Mouse (Mus musculus) megakaryocyte-erythroid progenitor cell, adult 5-6 weeks (primary cell): Measurements from ENCODE around the gene Gnpat. TPM values are rescaled to one million over a fixed set of nuclear protein-coding genes. Genes with fewer than 3 reads are reported as not detected.

ENCODE experiments used
- ATAC-seq: replicated peaks from 2 replicates; pipeline ENCODE4 v1.8.0; 2016; ENCODE audit warnings: mild to moderate bottlenecking, inconsistent platforms; ENCODE audit not compliant: severe bottlenecking, poor library complexity, low FRiP score, low TSS enrichment
- total RNA-seq, 2 experiments: library from RNA; stranded (forward) in 1 of 2; stranded (reverse) in 1 of 2; fragments of 200-1000, 215-1000 nt in 1 of 2; fragments of >200 nt in 1 of 2; fragmentation: Nextera tagmentation in 1 of 2; gene quantifications; 2 replicates each; pipeline ENCODE4 v1.2.3; 2014 to 2017

The Gnpat gene
- total RNA-seq, 2 experiments from 2014 or later: 55.6 to 98.2 TPM

GRCm38 (mm10) chr8:124930086-124930485 is 67.3 kb downstream of the Gnpat start:
- ATAC-seq: no peak

DNA sequence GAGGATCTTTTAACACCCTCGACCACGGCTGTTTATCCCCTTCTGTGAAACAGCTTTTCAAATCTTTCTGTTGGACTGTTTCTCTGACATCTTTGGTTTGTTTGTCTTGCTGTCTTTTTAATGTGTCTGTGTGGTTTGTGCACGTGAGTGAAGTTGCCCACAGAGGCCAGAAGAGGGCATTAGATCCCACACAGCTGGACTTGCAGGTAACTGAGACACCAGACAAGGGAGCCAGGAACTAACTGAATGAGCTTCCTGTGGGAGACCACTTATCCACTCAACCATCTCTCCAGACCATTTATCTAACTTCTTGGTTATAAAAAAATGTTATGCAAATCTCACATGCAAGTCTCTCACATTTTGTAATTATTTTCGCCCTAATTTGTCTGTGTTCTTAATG is 67.8 kb downstream of the Gnpat start:
- no peak for ATAC-seq

DNA sequence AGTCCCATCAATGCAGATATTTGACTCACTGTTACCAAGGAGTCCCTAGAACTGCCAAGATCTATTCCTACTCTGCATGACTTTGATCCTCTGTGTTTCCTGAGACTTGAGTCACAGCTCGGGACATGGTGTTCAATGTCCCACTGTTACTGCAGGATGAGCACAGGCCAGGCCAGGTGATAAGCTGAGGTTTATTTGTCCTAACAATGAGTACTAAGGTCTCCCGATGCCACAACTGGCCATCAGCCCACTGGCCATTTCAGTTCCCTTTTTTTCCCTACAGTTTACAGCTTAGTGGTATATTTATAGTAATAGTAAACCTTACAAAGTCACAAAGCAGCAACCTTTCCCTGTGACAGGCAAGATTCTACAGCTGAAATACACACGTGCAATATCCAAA is 69.6 kb downstream of the Gnpat start:
- no peak for ATAC-seq

GRCm38 (mm10) chr8:124935116-124935515 is 72.3 kb downstream of the Gnpat start:
- no peak for ATAC-seq

- no peak for ATAC-seq
Observed at GRCm38 (mm10) chr8:124936699-124937098, 73.9 kb downstream of the Gnpat start.

DNA sequence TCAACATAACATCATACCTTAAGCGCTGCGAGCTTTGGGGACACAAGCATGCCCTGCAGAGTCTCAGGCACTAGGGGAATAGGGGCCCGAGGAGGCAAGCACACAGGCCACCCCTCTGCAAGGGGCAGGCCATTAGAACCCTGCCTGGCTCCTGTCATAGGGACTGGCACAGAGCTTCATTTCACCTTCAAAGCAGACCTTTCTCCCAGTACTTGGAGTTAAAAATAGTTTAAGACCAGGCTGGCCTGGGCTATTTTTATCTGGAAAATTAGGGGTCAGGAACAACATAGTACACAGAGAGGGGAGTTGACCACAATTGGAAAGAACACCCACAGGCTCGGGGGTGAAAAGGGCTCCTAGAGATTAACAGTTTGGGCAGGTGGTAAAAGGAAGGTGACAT is 74.5 kb downstream of the Gnpat start:
- no peak for ATAC-seq

Other genes starting within 250 kb of the Gnpat start
- 33.5 and 34.7 TPM in 2 replicates for gene 2310022B05Rik, start 199.7 kb upstream of the Gnpat start, total RNA-seq (2014; fragmentation: Nextera tagmentation)
- 3.7 and 4.4 TPM in 2 replicates for gene 2310022B05Rik, start 199.7 kb upstream of the Gnpat start, total RNA-seq (2017)
- 64.6 and 73.5 TPM in 2 replicates for gene Ttc13, start 141.1 kb upstream of the Gnpat start, total RNA-seq (2014; fragmentation: Nextera tagmentation)
- 41.7 and 50.7 TPM in 2 replicates for gene Ttc13, start 141.1 kb upstream of the Gnpat start, total RNA-seq (2017)
- 20.9 and 32.3 TPM in 2 replicates for gene Arv1, start 140.9 kb upstream of the Gnpat start, total RNA-seq (2014; fragmentation: Nextera tagmentation)
- gene Arv1, start 140.9 kb upstream of the Gnpat start, total RNA-seq (2017): 3.3 and 4.4 TPM in 2 replicates
- gene Fam89a, start 111.2 kb upstream of the Gnpat start, total RNA-seq (2014; fragmentation: Nextera tagmentation): not detected in 2 replicates
- gene Fam89a, start 111.2 kb upstream of the Gnpat start, total RNA-seq (2017): not detected in 2 replicates
- gene Trim67, start 69.9 kb upstream of the Gnpat start, total RNA-seq (2014; fragmentation: Nextera tagmentation): not detected in 2 replicates
- not detected in 2 replicates for gene Trim67, start 69.9 kb upstream of the Gnpat start, total RNA-seq (2017)
- 55.2 and 62.5 TPM in 2 replicates for gene 2810004N23Rik, start 87 bp downstream of the Gnpat start, total RNA-seq (2014; fragmentation: Nextera tagmentation)
- 88.0 and 94.9 TPM in 2 replicates for gene 2810004N23Rik, start 87 bp downstream of the Gnpat start, total RNA-seq (2017)
- gene Exoc8, start 34.7 kb downstream of the Gnpat start, total RNA-seq (2014; fragmentation: Nextera tagmentation): 10.5 and 12.0 TPM in 2 replicates
- 11.8 and 14.8 TPM in 2 replicates for gene Exoc8, start 34.7 kb downstream of the Gnpat start, total RNA-seq (2017)
- 21.6 and 29.3 TPM in 2 replicates for gene Sprtn, start 34.9 kb downstream of the Gnpat start, total RNA-seq (2014; fragmentation: Nextera tagmentation)
- 21.5 and 21.7 TPM in 2 replicates for gene Sprtn, start 34.9 kb downstream of the Gnpat start, total RNA-seq (2017)
- 12.8 and 16.6 TPM in 2 replicates for gene Egln1, start 86.3 kb downstream of the Gnpat start, total RNA-seq (2014; fragmentation: Nextera tagmentation)
- gene Egln1, start 86.3 kb downstream of the Gnpat start, total RNA-seq (2017): 11.7 and 13.6 TPM in 2 replicates
- 57.8 and 63.6 TPM in 2 replicates for gene Tsnax, start 150.0 kb downstream of the Gnpat start, total RNA-seq (2014; fragmentation: Nextera tagmentation)
- 73.7 and 83.3 TPM in 2 replicates for gene Tsnax, start 150.0 kb downstream of the Gnpat start, total RNA-seq (2017)
- not detected in 2 replicates for gene Disc1, start 191.2 kb downstream of the Gnpat start, total RNA-seq (2014; fragmentation: Nextera tagmentation)
- 0.69 TPM in 1 of 2 replicates, not detected in the other for gene Disc1, start 191.2 kb downstream of the Gnpat start, total RNA-seq (2017)